Mouse (Mus musculus): ENCODE results near the gene Lss. TPM values are rescaled to one million over a fixed set of nuclear protein-coding genes. Genes with fewer than 3 reads are reported as not detected.

Gene Lss
- polyA plus RNA-seq, 1 experiment: 42.6 TPM

DNA sequence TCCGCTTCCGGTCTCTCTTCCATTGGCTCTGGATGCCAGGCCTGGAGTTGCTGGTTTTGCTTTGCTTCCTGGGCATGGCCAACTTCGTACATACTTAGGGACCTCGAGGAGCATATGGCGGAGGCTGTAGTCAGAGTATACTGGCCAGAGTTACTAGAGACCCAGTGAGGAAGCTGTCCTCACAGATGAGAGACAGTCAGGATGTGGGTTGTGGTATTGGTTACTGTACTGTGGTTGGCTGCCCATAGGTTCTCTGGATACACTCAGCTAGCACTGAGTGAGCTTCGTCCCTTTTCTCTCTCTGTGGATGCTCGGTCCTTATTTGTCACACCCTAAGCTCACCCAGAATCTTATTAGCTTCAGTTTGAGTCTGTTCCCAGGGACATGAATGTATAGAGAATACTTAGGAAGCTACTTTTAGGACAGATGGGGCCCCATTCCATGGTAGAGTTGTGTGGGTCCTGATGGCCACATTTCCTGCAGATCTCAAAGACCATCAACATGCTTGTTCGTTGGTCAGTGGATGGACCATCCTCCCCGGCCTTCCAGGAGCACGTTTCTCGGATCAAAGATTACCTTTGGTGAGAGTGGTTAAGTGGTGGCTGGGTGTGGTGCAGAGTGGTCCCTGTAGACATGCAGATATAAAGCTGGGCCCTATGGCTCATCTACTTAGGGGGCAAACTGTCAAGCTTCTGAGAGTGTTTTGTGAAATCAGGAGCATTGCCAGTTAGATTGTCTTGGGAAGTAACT, 10.1 kb downstream of the Lss start:
- H3K27ac ChIP-seq (replicated peaks; ENCODE audit: low read depth, low read length): no peak overlapping the region
- H3K4me1 ChIP-seq (ENCODE audit: control insufficient read depth, insufficient read depth, insufficient read length, low read length): no peaks in the 10 kb centered on the region
- no peak overlapping the region for H3K4me3 ChIP-seq (ENCODE audit: insufficient read depth, low read depth, low read length)

- H3K27ac ChIP-seq (replicated peaks; ENCODE audit: low read depth, low read length): no peak overlapping the region
- H3K4me3 ChIP-seq (ENCODE audit: insufficient read depth, low read depth, low read length): no peak overlapping the region
- H3K4me1 ChIP-seq (ENCODE audit: control insufficient read depth, insufficient read depth, insufficient read length, low read length): no peaks in the 10 kb centered on the region
These were observed 11.4 kb downstream of the Lss start for GRCm38 (mm10) chr10:76542636-76543375.

GRCm38 (mm10) chr10:76546566-76546965, 15.2 kb downstream of the Lss start:
- H3K4me1 ChIP-seq (ENCODE audit: control insufficient read depth, insufficient read depth, insufficient read length, low read length): no peaks in the 10 kb centered on the region
- H3K4me3 ChIP-seq (ENCODE audit: insufficient read depth, low read depth, low read length): no peak overlapping the region
- no peak overlapping the region for H3K27ac ChIP-seq (replicated peaks; ENCODE audit: low read depth, low read length)

- Histone ChIP-seq H3K27ac (replicated peaks; ENCODE audit: low read depth, low read length) (no peak overlapping the region), H3K4me1 (ENCODE audit: control insufficient read depth, insufficient read depth, insufficient read length, low read length) (no peaks in the 10 kb centered on the region), H3K4me3 (ENCODE audit: insufficient read depth, low read depth, low read length) (no peak overlapping the region)
These were observed 16.8 kb downstream of the Lss start for GRCm38 (mm10) chr10:76548218-76548617.

- H3K4me3 ChIP-seq (ENCODE audit: insufficient read depth, low read depth, low read length): no peak overlapping the region
- no peak overlapping the region for H3K27ac ChIP-seq (replicated peaks; ENCODE audit: low read depth, low read length)
- H3K4me1 ChIP-seq (ENCODE audit: control insufficient read depth, insufficient read depth, insufficient read length, low read length): no peaks in the 10 kb centered on the region
These were observed 19.1 kb downstream of the Lss start for GRCm38 (mm10) chr10:76550458-76550857.

GRCm38 (mm10) chr10:76551556-76551955, 20.2 kb downstream of the Lss start:
- H3K27ac ChIP-seq (replicated peaks; ENCODE audit: low read depth, low read length): no peak overlapping the region
- no peaks in the 10 kb centered on the region for H3K4me1 ChIP-seq (ENCODE audit: control insufficient read depth, insufficient read depth, insufficient read length, low read length)
- H3K4me3 ChIP-seq (ENCODE audit: insufficient read depth, low read depth, low read length): no peak overlapping the region

DNA sequence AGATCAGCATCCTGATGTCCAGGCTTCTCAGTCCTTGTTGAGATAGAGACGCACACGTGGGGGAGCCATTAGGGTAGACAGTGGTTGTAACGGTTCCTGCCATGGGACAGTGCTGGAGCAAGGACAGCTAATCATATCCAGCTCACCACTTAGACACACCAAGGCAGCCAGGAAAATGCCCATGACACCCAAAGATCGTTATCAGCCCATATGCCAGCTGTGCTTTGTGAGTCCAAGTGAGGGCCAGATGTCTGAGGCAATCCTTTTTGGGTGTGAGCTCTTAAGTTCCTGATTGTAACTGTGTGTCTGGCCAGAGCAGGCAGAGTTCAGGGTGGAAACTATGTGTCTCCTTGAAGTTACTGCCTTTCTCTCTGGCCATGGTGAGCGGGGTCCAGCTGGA, 22.7 kb downstream of the Lss start:
- no peaks in the 10 kb centered on the region for H3K4me1 ChIP-seq (ENCODE audit: control insufficient read depth, insufficient read depth, insufficient read length, low read length)
- H3K27ac ChIP-seq (replicated peaks; ENCODE audit: low read depth, low read length): no peak overlapping the region
- no peak overlapping the region for H3K4me3 ChIP-seq (ENCODE audit: insufficient read depth, low read depth, low read length)

DNA sequence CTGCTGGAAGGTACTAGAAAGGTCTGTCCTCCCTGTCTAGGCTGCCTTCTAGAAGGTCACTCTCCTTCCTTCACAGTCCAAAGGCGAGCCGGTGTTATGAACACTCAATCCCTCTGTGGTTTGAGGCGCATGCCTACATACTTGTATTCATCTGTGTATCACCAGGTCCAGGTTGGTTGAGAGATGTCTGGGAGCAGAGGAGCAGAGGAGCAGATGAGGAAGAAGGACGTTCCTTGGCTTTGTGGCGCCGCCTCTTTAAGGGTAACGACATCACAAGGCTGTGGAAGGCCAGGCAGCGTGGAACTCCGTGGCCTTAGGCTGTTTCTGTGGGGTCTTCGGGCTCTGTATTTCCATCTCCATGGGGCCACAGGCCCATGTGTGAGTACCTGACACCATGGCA, 30.6 kb downstream of the Lss start, which contains the start of gene Spatc1l:
TSS of gene Spatc1l (plus strand) at position 301 of the 400 bp plus-strand sequence.
- Histone ChIP-seq H3K27ac (replicated peaks; ENCODE audit: low read depth, low read length) (no peak within 1 kb of the TSS), H3K4me3 (ENCODE audit: insufficient read depth, low read depth, low read length) (no peak within 1 kb of the TSS), H3K4me1 (ENCODE audit: control insufficient read depth, insufficient read depth, insufficient read length, low read length) (no peaks in the 10 kb centered on the region)

DNA sequence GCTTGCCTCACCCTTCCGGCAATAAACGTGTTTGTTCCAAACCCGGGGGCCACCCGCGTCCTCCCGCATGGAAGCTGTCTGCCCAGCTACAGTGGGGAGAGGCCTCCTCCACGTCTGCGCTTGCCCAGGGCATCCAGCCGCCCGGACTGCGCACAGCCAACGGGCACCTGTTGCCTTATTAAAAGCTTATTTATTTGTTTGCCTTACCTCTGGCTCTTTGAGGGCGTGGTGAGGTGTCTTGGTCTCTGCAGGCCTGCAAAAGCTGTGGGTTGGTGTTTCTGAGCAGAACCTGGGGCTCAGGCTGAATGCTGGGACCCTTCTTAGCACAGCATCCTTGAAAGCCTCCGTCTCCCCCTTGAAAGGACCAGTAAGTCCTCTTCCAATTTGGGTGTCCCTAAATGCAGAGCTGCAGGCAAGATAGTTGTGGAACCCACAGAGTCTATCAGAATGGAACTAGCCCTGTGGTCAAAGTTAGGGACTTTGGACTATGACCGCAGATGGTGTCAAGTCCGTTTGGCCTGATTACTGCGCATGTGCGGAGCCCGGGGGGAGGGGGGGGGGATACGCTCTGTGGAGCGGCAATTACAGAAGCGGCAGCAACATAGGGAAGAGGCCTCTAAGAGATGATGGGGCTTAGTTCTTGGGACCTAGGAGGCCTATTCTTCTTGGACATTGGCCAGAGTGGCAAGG, 38.8 kb downstream of the Lss start:
- no peak overlapping the region for H3K27ac ChIP-seq (replicated peaks; ENCODE audit: low read depth, low read length)
- H3K4me1 ChIP-seq (ENCODE audit: control insufficient read depth, insufficient read depth, insufficient read length, low read length): no peaks in the 10 kb centered on the region
- no peak overlapping the region for H3K4me3 ChIP-seq (ENCODE audit: insufficient read depth, low read depth, low read length)

DNA sequence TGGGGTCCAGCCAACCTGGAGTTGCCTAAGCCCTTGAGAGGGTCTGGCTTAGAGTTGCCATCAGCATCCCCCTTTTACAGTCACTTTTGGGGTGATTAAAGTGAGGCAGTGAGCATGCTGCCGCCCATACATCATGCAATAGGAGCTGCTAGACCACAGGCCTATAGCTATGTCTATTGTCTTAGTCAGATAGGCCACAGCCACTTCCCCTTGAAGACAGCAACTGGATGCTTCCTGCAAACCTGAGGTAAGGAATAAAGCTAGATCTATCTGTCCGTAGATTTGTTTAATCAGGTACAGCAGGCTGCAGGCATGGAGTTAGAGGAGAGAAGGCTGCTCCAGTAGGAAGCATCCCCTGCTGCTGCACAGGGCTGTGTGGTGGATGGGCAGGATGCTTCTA, 39.7 kb downstream of the Lss start:
- H3K27ac ChIP-seq (replicated peaks; ENCODE audit: low read depth, low read length): no peak overlapping the region
- no peak overlapping the region for H3K4me3 ChIP-seq (ENCODE audit: insufficient read depth, low read depth, low read length)
- no peaks in the 10 kb centered on the region for H3K4me1 ChIP-seq (ENCODE audit: control insufficient read depth, insufficient read depth, insufficient read length, low read length)

DNA sequence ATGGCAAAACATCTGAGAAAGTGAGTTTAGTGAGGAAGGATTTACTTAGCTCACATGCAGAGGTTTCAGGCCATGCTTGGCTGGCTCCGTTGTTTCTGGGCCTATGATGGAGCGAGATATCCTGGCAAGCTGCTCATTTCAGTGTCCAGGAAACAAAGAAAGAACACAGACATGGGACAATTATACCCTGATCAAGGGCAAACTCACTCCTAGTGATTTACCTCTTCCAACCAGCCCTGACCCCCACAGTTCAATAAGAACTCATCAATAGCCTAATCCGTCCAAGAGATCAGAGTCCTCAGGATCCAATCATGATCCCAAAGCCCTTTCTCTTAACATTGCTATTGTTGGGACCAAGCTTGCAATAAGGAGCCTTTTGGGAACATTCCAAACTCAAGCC, 40.8 kb downstream of the Lss start:
- Histone ChIP-seq H3K4me1 (ENCODE audit: control insufficient read depth, insufficient read depth, insufficient read length, low read length) (no peaks in the 10 kb centered on the region), H3K4me3 (ENCODE audit: insufficient read depth, low read depth, low read length) (no peak overlapping the region), H3K27ac (replicated peaks; ENCODE audit: low read depth, low read length) (no peak overlapping the region)

DNA sequence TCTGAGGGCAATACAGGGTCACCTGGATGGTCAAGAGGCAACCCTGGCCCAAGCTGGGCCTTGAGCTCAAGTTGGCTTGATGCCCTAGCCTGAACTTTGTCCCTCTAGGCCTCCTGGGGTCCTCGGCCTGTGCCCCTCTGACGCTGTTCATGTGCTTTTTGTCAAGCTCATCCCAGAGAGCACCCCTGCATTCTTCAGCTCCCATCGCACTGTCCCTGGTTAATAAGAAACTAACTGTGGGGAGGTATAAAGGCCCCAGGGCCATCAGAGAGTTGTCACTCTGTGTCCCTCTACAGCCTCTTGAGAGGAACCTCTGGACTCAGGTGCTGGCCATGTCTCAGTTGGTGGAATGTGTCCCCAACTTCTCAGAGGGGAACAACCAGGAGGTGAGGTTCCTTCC, 44.0 kb downstream of the Lss start, which contains the start of gene Ftcd:
TSS of gene Ftcd (plus strand) at position 275 of the 400 bp plus-strand sequence.
- H3K4me3 ChIP-seq (ENCODE audit: insufficient read depth, low read depth, low read length): no peak within 1 kb of the TSS
- H3K27ac ChIP-seq (replicated peaks; ENCODE audit: low read depth, low read length): no peak within 1 kb of the TSS

GRCm38 (mm10) chr10:76576920-76577319, 45.5 kb downstream of the Lss start:
- Histone ChIP-seq H3K4me3 (ENCODE audit: insufficient read depth, low read depth, low read length) (no peak overlapping the region), H3K27ac (replicated peaks; ENCODE audit: low read depth, low read length) (no peak overlapping the region), H3K4me1 (ENCODE audit: control insufficient read depth, insufficient read depth, insufficient read length, low read length) (no peaks in the 10 kb centered on the region)

More for the DNA sequence above, 44.0 kb downstream of the Lss start, which contains the start of gene Ftcd:
- H3K4me1 ChIP-seq (ENCODE audit: control insufficient read depth, insufficient read depth, insufficient read length, low read length): no peaks in the 10 kb centered on the region

GRCm38 (mm10) chr10:76584138-76584537, 52.8 kb downstream of the Lss start:
- Histone ChIP-seq H3K4me3 (ENCODE audit: insufficient read depth, low read depth, low read length) (no peak overlapping the region), H3K27ac (replicated peaks; ENCODE audit: low read depth, low read length) (no peak overlapping the region), H3K4me1 (ENCODE audit: control insufficient read depth, insufficient read depth, insufficient read length, low read length) (no peaks in the 10 kb centered on the region)

GRCm38 (mm10) chr10:76586190-76586589, 54.8 kb downstream of the Lss start:
- H3K27ac ChIP-seq (replicated peaks; ENCODE audit: low read depth, low read length): no peak overlapping the region
- no peaks in the 10 kb centered on the region for H3K4me1 ChIP-seq (ENCODE audit: control insufficient read depth, insufficient read depth, insufficient read length, low read length)

More at GRCm38 (mm10) chr10:76586190-76586589, 54.8 kb downstream of the Lss start:
- no peak overlapping the region for H3K4me3 ChIP-seq (ENCODE audit: insufficient read depth, low read depth, low read length)

Measured in brown adipose tissue, adult 24 weeks (tissue).